Mouse (Mus musculus): Measurements from ENCODE around the gene Glb1.
A peak's percentile ranks its signal among the peaks of the same experiment; 100 is the strongest.
"Not testable (repeated sequence)": the region's sequence is repeated elsewhere in the genome, so short reads cannot be mapped to it uniquely, and the experiment has no call there.

Glb1 gene

GRCm38 (mm10) chr9:114400949-114401684 is at the start of gene Glb1, which contains the start of gene Tmppe:
Glb1 (plus strand) TSS chr9:114401076.
Tmppe (plus strand) TSS chr9:114401105.
- DNase-seq (ENCODE audit: low spot score): peak; percentile 87

DNA sequence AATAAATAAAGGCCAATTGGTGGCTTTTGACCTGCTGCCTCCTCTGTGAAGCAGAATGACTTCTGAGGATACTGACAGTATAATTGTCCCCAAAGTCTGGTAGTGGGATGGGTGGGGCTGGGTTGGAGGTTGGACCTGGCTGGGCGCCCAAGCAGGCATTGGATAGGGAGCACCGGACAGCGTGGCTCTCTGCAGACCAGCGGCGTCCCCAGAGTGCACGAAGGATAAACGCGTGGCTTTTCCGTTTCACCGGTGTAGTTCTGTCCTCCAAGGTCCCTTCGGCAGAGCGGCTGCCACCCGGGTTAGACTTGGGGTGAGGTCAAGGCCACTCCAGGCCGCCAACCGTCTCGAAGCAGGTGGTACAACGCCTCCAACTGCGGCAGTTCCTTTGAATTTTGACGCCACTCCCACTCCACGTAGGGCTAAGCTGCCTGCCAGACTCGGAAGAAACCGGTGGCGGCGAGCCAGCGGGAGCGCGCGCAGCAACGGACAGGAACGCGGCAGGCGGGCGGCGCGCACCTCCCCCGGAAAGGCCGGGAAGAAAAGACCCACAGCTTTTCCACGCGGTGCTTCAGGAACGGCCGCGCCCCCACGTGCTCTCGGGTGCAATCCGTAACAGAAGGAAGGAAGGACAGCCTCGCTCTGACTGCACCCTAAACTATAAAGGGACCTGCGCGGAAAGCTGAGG is 32.9 kb upstream of the Glb1 start:
- DNase-seq (ENCODE audit: low spot score): peak; percentile 89

DNA sequence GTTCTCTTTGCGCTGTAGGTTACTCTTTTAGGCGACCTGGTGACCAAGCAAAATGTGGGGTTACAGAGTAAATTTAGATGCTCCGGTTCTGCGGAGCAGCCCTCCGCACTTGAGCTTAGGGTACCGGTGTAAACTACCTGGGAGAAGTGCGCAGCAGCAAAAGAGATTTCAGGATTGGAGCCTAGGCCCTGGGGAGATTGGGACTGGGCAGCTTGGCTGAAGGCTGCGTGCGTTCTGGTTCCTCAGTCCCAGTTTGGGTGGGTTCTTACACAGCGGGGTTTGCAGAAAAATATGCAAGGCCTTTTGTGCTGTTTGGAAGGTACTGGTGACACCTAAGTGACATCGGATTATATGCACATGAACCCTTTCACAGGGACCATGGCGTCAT is 32.4 kb upstream of the Glb1 start:
- DNase-seq (ENCODE audit: low spot score): no peak

DNA sequence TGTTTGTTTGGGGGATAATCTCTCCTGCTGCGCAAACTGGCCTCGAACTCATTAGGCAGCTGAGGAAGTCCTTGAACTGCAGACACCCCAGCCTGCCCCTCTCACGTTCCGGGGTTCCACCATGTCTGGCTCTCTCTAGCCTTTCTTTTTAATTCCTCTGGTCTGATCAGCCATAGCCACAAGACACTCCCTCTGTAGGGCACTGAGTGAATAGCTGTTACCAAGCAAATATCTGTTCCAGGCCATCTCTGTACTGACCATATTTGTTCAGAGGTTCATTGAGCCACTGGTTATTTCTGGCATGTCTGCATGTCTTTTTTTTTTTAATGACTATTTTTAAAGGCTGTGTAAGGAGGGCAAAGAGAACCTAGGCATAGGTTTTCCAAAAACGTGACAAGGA is 31.5 kb upstream of the Glb1 start:
- not testable (repeated sequence) for DNase-seq (ENCODE audit: low spot score)

DNA sequence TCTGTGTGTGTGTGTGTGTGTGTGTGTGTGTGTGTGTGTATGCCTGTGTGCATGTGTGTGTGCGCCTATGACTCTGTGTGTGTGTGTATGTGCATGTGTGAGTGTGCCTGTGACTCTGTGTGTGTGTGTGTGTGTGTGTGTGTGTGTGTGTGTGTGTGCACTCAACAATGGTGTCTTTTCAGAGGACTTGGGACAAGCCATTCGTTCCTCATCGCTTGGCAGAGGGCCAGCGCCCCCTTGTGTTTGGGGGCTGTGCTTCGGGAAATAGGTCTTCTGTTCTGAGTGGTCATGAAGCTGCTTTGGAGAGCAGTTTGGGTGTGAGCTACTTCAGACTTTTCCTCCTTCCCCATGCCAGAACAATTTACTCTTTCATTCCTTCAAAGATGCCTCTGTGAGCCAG is 29.2 kb upstream of the Glb1 start:
- not testable (repeated sequence) for DNase-seq (ENCODE audit: low spot score)

GRCm38 (mm10) chr9:114375276-114375962 is 25.5 kb upstream of the Glb1 start:
- no peak for DNase-seq (ENCODE audit: low spot score)

- no peak for DNase-seq (ENCODE audit: low spot score)
Observed at GRCm38 (mm10) chr9:114377168-114377567, 23.7 kb upstream of the Glb1 start.

- DNase-seq (ENCODE audit: low spot score): no peak
Observed at GRCm38 (mm10) chr9:114379871-114380270, 21.0 kb upstream of the Glb1 start.

- no peak for DNase-seq (ENCODE audit: low spot score)
Observed at GRCm38 (mm10) chr9:114380881-114381733, 19.8 kb upstream of the Glb1 start.

DNA sequence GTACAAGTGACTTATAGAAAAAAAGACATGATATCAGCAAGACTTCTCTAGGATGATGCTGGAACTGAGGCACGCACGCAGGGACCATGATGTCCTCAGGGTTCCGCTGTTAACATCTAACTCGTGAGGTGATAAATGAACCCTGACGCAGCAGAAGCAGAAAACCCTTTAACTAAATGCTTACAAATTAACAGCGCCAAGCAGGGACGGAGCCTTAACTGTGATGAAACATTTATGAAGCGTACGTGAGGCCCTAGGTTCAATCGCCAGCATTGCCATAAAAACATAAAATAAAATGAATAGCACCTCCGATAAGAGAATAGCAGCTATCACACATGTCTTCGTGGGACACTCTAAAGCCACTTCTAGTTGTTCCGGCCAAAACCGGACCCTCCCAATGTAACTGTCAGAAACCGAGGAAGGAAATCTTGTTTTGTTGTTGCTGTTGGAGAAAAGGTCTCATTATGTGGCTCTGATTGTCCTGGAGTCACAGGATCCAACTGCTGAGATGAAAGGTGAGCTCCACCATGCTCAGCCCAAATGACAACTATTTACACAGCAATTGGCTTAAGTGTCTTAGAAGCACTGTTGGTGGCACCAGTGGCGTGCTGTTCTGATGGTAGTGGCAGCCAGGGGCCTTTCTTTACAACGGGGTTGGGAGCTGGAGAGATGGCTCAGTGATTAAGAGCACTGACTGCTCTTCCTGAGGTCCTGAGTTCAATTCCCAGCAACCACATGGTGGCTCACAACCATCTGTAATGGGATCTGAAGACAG is 17.8 kb upstream of the Glb1 start:
- no peak for DNase-seq (ENCODE audit: low spot score)

- no peak for DNase-seq (ENCODE audit: low spot score)
Observed at GRCm38 (mm10) chr9:114384691-114385090, 16.2 kb upstream of the Glb1 start.

- DNase-seq (ENCODE audit: low spot score): no peak
Observed at GRCm38 (mm10) chr9:114385160-114385559, 15.7 kb upstream of the Glb1 start.

- DNase-seq (ENCODE audit: low spot score): no peak
Observed at GRCm38 (mm10) chr9:114387086-114387485, 13.8 kb upstream of the Glb1 start.

- no peak for DNase-seq (ENCODE audit: low spot score)
Observed at GRCm38 (mm10) chr9:114388288-114388687, 12.6 kb upstream of the Glb1 start.

GRCm38 (mm10) chr9:114388701-114389370 is 12.0 kb upstream of the Glb1 start:
- no peak for DNase-seq (ENCODE audit: low spot score)

GRCm38 (mm10) chr9:114389371-114389904 is 11.4 kb upstream of the Glb1 start:
- no peak for DNase-seq (ENCODE audit: low spot score)

DNA sequence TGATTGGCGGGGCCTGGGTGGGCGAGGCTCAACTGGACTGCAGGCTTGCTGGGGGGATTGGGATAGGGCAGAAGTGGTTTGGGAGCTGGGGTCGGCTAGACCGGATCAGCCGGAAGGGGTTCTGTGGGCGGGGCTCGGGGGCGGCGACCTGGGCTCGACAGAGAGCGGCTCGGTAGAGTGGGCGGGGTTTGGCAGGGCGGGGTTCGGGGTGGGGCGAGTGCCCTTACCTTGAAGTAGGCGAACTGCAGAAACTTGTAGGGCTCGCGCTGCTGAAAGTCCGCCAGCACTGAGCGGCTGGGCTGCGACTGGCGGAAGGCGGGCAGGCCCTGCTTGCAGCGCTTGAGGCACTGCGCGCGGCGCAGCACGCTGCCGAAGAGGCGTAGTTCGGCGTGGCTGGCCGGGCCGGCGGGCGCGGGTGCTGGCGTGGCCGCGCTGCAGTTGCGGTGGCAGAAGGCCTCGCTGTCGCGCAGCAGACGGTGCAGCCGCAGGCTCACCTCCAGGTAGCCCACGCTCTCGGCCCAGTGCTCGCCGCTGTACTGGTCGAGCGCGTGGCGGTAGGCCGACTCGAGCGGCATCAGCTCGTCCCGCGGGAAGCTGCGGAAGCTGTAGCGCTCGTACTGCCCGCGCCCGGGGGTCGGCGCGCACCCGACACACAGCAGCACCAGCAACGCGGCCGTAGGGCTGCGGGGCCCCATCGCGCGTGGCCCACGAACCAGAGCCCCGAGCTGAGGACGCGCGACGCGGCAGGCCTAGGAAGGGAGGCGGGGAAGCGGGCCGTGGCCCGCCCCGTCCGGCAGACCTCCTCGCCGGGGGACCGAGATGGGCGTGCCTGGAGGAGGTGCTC is 10.7 kb upstream of the Glb1 start, which contains the start of gene Crtap:
Gene Crtap, minus strand, starts transcription at position 771 of the 844 bp plus-strand sequence.
- peak; percentile 81 for DNase-seq (ENCODE audit: low spot score)

DNA sequence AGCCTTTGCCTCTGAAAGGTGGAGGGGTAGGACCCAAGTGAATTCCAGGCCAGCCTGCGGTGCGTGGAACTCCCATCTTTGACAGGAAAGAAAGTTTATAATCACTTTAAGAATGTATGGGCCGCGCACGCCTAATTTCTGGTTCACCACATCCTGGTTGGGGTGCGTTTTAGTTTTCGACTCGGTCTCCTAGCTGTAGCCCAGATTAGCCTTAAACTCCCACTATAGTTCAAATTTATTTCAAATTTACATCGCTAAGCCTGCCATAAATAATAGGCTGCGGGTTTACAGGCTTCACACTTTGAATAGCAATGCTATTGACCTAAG is 10.2 kb upstream of the Glb1 start:
- DNase-seq (ENCODE audit: low spot score): no peak

- DNase-seq (ENCODE audit: low spot score): not testable (repeated sequence)
Observed at GRCm38 (mm10) chr9:114394136-114394535, 6.7 kb upstream of the Glb1 start.
